Mouse (Mus musculus) forebrain, embryonic 11.5 days (tissue): ENCODE data around the gene Fut11. TPM values are rescaled to one million over a fixed set of nuclear protein-coding genes. Genes with fewer than 3 reads are reported as not detected.

Source experiments
- ATAC-seq: fragments of 200-750 bp; cut with Nextera tagmentation; replicated peaks from 2 replicates; pipeline ENCODE4 v1.8.0; 2017; ENCODE audit warnings: moderate TSS enrichment; ENCODE audit not compliant: low FRiP score
- DNase-seq: peaks from one replicate; pipeline ENCODE4 v3.0.0-alpha.2; 2017; ENCODE audit warnings: low spot score
- H3K27ac ChIP-seq: fragments of 300-500 bp; sonication (generic); 2 replicates; pipeline ENCODE4 v1.5.1; 2014; ENCODE audit warnings: low read depth, low read length
- H3K27me3 ChIP-seq: fragments of 300-500 bp; sonication (generic); 2 replicates; pipeline ENCODE4 v1.6.1; 2014; ENCODE audit warnings: mild to moderate bottlenecking, low read length, mixed read lengths; ENCODE audit not compliant: control insufficient read depth, insufficient read depth
- H3K36me3 ChIP-seq: fragments of 300-500 bp; sonication (generic); 2 replicates; pipeline ENCODE4 v1.6.1; 2014; ENCODE audit warnings: mild to moderate bottlenecking, low read length, moderate library complexity, mixed read lengths; ENCODE audit not compliant: control insufficient read depth, insufficient read depth
- H3K4me1 ChIP-seq: fragments of 300-500 bp; sonication (generic); replicated peaks from 2 replicates; pipeline ENCODE4 v1.6.1; 2014; ENCODE audit warnings: low read length, mixed read lengths; ENCODE audit not compliant: control insufficient read depth, insufficient read depth
- H3K4me2 ChIP-seq: fragments of 300-500 bp; sonication (generic); 2 replicates; pipeline ENCODE4 v1.6.1; 2014; ENCODE audit warnings: low read depth, mild to moderate bottlenecking, low read length, moderate library complexity, mixed read lengths; ENCODE audit not compliant: severe bottlenecking
- H3K4me3 ChIP-seq: fragments of 300-500 bp; sonication (generic); 2 replicates; pipeline ENCODE4 v1.5.1; 2014; ENCODE audit warnings: low read depth, low read length
- H3K9ac ChIP-seq: fragments of 300-500 bp; sonication (generic); 2 replicates; pipeline ENCODE4 v1.6.1; 2014; ENCODE audit warnings: low read length
- H3K9me3 ChIP-seq: fragments of 300-500 bp; sonication (generic); 2 replicates; pipeline ENCODE4 v1.6.1; 2016; ENCODE audit warnings: low read length, mixed read lengths; ENCODE audit not compliant: control insufficient read depth
- WGBS: fragments of 180-500 bp; shearing (Covaris S2); extraction: QIAGEN DNeasy Blood & Tissue Kit; methylation state at CpG from one replicate; pipeline ENCODE4 v1.1.7; 2014; 5-methylcytosine and 5-hydroxymethylcytosine counted together
- microRNA-seq: library from miRNA; unstranded; fragments of <30 nt; microRNA quantifications from one replicate; pipeline ENCODE4, GENCODE M21; 2016; ENCODE audit not compliant: insufficient number of aligned reads
- polyA plus RNA-seq: library from polyadenylated mRNA; unstranded; fragments of >200 nt; fragmentation: Nextera tagmentation; extraction: Ambion mirVana; gene quantifications from 2 replicates; pipeline ENCODE4 v1.2.1, GENCODE M21; 2014

The Fut11 gene
- polyA plus RNA-seq, 1 experiment from 2014 or later, result 19.3 TPM

DNA sequence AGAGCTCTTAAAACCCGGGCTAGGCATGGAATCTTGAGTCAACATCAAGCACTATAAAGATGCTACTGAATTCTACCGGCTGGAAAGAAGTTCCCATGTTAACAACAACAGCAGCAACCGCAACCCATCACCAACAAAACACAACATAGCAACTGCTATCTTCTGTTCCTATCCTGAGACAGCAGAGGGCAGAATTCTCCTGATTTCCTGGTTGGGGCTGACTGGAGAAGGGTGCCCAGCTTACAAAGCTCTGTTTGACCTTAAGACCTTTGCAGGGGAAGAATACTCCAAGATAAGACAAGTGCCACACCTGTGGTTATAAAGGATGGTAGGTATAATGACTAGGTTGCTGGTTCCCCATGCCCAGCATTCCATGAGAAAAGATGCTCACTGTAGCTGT lies 52.2 kb downstream of the Fut11 start:
- 88% methylated on average over 3 of the region's 3 CpGs for WGBS
- no peak for DNase-seq
- no peak overlapping the region for H3K4me2 ChIP-seq

DNA sequence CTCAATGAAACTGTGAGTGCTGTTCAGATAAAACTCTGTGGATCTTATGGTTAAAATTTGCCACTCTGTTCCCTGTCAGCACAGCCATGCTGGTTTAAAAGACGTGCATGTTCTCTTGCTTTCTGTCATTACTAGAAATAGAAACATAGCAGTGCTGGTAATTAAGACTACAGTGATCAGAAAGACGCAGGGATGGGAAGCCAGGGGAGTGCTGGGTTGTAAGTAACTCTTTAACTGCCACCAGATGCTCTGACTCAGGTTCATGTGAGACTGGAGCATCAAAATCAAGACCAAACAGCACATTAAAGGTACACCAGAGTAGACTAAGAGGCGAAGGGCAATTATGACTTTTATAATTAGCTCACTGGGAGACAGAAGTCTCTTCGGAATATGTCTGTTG lies 53.6 kb downstream of the Fut11 start:
- no peaks in the 10 kb centered on the region for H3K27me3 ChIP-seq
- no peaks in the 10 kb centered on the region; the same call in 1 of the 2 replicates for H3K36me3 ChIP-seq
- H3K9ac ChIP-seq, result no peak overlapping the region
- no peak for ATAC-seq
- WGBS, result 88% methylated on average over 4 of the region's 4 CpGs
- no peak overlapping the region for H3K4me2 ChIP-seq
- H3K27ac ChIP-seq, result no peak overlapping the region
- H3K4me1 ChIP-seq, result no peaks in the 10 kb centered on the region
- H3K9me3 ChIP-seq, result no peaks in the 10 kb centered on the region
- no peak overlapping the region for H3K4me3 ChIP-seq
- no peak for DNase-seq

More for the DNA sequence above, 52.2 kb downstream of the Fut11 start:
- H3K27me3 ChIP-seq, result no peaks in the 10 kb centered on the region
- H3K27ac ChIP-seq, result no peak overlapping the region
- no peaks in the 10 kb centered on the region for H3K9me3 ChIP-seq
- ATAC-seq, result no peak
- no peaks in the 10 kb centered on the region; the same call in 1 of the 2 replicates for H3K36me3 ChIP-seq
- H3K4me3 ChIP-seq, result no peak overlapping the region
- no peaks in the 10 kb centered on the region for H3K4me1 ChIP-seq
- no peak overlapping the region for H3K9ac ChIP-seq

DNA sequence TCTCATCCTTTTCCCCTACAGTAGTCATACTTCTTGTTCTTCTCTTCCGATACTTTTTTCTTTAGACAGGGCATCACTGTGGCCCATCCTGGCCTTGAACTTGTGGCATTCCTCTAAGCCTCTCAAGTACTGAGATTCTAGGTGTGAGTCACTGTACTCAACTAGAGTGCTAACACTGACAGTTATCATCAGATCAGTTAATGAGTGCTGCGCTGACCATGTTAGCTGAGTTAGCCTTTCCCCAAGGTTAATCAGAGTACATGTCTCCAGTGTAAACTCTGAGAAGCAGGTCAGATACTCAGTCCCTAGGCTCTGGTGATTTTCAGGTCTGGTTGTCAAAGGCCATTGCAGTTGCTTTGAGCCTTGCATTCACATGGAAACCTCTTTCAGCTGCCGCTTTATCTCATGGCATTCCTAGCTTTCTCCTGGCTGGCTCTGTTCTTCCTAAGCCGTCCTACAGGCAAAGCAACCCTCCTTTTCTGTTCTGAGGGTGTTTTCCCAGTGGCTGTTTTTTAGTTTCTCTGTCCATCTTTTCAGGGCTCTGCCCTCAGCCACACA lies 54.8 kb downstream of the Fut11 start:
- no peak overlapping the region for H3K4me3 ChIP-seq
- H3K4me2 ChIP-seq, result no peak overlapping the region
- H3K27ac ChIP-seq, result no peak overlapping the region
- ATAC-seq (no peak), DNase-seq (no peak)
- no peaks in the 10 kb centered on the region for H3K27me3 ChIP-seq
- no peaks in the 10 kb centered on the region for H3K36me3 ChIP-seq
- 88% methylated on average over 4 of the region's 4 CpGs for WGBS
- H3K4me1 ChIP-seq, result no peaks in the 10 kb centered on the region
- H3K9me3 ChIP-seq, result no peaks in the 10 kb centered on the region
- no peak overlapping the region for H3K9ac ChIP-seq

DNA sequence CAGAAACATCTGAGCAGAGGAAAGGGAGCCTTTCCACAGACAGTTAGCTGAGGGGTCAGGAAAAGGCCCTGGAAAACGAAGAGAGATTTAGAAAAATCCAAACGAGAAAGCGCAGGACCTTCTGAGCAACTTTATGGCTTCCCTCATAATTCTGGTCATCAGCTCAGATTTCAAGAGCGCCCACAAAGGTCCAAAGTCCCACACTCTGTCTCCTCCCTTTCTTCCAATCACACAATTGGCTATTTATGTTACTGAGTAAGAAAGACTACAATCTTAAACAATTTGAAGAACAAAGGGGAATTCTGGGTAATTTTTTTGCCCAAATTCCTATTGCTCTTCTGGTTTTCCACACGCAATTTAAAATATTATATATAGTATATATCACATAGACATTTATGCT lies 55.7 kb downstream of the Fut11 start:
- WGBS, result 92% methylated on average over 5 of the region's 5 CpGs
- Histone ChIP-seq H3K9ac (no peak overlapping the region), H3K9me3 (no peaks in the 10 kb centered on the region), H3K4me1 (no peaks in the 10 kb centered on the region), H3K4me3 (no peak overlapping the region), H3K36me3 (no peaks in the 10 kb centered on the region), H3K4me2 (no peak overlapping the region), H3K27ac (no peak overlapping the region), H3K27me3 (no peaks in the 10 kb centered on the region)
- DNase-seq, result no peak
- ATAC-seq, result no peak

Small RNA genes lying within 50 kb of the gene (microRNA-seq; reads per million reads assigned to microRNA genes)
- gene Mir6946, result not detected

Other genes with a start within 250 kb of the Fut11 start
- gene Cfap70, start 242.7 kb upstream of the Fut11 start, polyA plus RNA-seq, result 0.24 and 0.64 TPM in 2 replicates
- gene Anxa7, start 214.8 kb upstream of the Fut11 start, polyA plus RNA-seq, result 12.8 and 14.6 TPM in 2 replicates
- gene Mss51, start 198.1 kb upstream of the Fut11 start, polyA plus RNA-seq, result 1.1 and 1.4 TPM in 2 replicates
- gene Ppp3cb, start 148.4 kb upstream of the Fut11 start, polyA plus RNA-seq, result 61.5 and 69.1 TPM in 2 replicates
- gene Usp54, start 53.9 kb upstream of the Fut11 start, polyA plus RNA-seq, result 20.8 and 21.0 TPM in 2 replicates
- 0.28 TPM in 1 of 2 replicates, not detected in the other for gene Myoz1, start 38.4 kb upstream of the Fut11 start, polyA plus RNA-seq
- 0.13 and 0.35 TPM in 2 replicates for gene Synpo2l, start 26.6 kb upstream of the Fut11 start, polyA plus RNA-seq
- gene Sec24c, start 20.7 kb upstream of the Fut11 start, polyA plus RNA-seq, result 94.5 and 98.1 TPM in 2 replicates
- gene Chchd1, start 8.0 kb downstream of the Fut11 start, polyA plus RNA-seq, result 236 and 256 TPM in 2 replicates
- 31.7 and 37.3 TPM in 2 replicates for gene Zswim8, start 12.6 kb downstream of the Fut11 start, polyA plus RNA-seq
- gene Ndst2, start 39.6 kb downstream of the Fut11 start, polyA plus RNA-seq, result 25.7 and 32.5 TPM in 2 replicates
- gene Camk2g, start 99.1 kb downstream of the Fut11 start, polyA plus RNA-seq, result 46.8 and 52.0 TPM in 2 replicates
- gene Plau, start 141.7 kb downstream of the Fut11 start, polyA plus RNA-seq, result 0.25 and 0.31 TPM in 2 replicates
- gene Vcl, start 234.4 kb downstream of the Fut11 start, polyA plus RNA-seq, result 29.4 and 30.2 TPM in 2 replicates